Mouse (Mus musculus): ENCODE data around the gene Tex47. TPM values are rescaled to one million over a fixed set of nuclear protein-coding genes. Genes with fewer than 3 reads are reported as not detected.

The Tex47 gene
- not detected for total RNA-seq (2021)
- long read RNA-seq, experiment 1, result 0 reads
- long read RNA-seq, experiment 2, result 0 reads

DNA sequence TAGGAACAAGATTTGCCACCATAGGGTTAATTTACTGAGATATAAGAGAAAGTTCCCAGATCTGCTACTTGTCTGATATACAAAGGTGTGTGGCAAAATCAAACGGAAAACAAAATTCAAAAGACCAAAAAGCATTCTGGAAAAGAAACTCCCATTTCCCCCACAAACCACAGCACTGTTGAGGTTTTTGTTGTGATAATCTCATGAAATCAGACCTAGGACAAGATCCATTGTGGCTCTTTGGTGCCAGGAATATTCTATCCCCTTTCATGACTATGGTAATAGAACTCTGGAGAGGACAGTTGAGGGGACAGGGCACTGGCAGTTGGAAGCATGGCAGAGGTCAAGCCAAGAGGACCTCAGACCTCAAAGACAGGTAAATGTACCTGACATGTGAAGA is at the start of gene Tex47:
TSS of gene Tex47 (plus strand) at position 301 of the 400 bp plus-strand sequence.
- no peak for DNase-seq

DNA sequence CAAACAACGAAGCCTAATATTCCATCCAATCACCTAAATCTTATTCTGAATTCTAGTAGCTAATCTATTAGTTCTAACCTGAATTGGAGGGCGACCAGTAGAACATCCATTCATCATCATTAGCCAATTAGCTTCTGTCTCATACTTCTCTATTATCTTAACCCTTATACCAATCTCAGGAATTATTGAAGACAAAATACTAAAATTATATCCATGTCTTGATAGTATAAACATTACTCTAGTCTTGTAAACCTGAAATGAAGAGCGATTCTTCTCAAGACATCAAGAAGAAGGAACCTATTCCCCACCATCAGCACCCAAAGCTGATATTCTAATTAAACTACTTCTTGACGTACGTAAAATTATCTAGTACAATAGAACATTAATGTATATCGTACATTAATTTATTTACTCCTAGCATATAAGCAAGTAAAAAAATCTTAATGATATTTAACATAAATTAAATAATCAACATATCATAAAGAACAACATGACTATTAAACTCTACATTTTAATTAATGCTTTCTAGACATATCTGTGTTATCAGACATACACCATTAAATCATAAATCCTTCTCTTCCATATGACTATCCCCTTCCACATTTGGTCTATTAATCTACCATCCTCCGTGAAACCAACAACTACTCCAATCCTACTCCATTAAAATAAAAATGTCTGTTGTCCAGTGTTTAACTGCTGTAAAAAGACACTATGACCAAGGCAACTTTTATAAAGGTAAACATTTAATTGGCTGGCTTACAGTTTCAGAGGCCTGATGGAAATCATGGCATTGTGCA is 27.1 kb upstream of the Tex47 start:
- DNase-seq, result no peak

DNA sequence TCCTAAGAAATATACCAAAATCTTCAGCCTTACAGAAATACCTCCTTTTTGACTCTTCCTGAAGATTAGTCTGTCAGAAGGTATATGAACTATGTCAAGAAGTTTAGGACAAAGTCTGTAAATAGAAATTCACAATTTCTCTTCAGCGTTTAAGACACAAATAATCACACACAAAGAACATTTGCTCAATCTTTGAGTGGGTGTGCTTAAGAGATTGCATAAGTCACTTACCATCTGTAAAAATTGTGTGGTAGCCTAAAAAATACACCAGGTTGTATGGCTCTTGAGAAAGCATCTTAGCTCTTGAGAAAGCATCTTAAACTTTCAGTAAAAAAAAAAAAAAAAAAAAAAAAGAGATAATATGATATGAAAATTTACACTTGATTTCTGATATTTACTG is 19.6 kb upstream of the Tex47 start:
- DNase-seq, result no peak

DNA sequence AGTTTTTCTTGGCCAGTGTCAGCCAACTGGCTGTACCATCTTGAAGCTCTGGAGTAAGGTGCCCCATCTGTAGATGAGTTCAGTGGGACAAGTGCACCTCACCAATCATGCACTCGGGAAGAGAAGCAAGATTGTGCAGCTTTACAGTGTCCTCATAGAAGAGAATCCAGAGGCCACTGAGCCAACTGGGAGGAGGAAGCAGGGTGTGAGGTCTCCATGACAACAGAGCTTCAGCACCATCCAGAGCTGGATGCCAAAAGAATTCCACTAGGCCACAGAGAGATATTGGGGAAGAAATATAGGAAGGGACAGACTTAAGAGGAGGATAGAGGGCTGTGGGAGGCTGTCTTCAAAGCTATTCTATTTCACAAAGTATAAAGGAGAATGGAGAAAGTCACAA is 950 bp upstream of the Tex47 start:
- DNase-seq, result no peak

DNA sequence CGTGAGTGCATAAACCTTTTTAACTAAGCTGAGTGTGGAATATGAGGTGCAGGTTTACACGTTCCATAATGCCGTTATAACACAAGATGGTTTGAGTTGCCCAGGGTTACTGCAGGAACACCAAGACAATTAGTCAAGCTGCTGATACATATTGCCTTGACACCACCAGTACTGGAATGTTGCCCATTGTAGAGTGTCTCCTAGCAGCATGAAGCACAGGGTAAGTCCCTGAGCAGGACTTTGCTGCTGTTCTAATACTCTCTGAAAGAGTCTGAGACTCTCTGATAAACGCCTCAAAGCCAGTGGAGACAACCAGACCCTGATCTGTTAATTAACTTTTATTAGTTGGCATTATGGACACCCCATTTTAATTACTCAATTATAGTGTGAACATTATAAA is 21.7 kb downstream of the Tex47 start:
- no peak for DNase-seq

DNA sequence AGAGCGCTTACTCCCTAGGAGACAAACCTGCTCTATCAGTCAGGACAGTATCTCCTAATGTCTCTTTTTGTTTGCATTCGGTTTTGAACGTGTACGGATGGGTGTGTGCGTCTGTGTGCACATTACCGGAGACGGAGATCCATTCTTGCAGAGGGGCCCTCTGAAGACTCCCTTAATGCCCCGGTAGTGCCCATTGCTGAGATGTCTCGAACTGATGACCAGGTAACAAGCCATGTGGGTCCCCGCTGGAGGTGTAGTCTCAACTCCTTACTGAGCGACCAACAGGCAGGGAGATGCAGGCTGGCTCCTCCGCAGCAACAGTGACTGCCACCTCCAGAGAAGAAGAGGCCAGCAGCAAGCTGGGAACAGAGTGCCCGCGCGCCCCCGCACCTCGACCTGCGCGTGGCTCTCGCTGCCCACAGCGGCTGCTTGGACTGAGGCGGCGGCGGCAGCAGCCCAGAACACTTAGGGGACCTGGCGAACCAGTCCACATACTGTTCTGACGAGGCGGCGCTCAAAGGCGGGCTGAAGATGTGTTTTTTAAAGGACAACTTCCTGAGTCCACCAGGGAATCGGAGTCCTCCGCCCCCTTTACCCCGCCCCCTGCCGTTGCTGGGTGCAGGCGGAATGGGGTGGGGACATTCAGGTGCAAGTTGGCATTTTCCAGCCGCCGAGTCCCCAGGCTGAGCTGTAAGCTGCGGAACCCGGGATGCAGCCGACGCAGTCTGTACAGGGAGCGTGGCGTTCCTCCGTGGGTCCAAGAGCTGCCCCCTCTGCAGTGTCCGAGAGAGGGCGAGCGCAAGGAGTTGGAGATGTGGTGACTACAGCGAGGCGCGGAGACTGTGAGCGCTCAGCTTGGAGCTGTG is 40.5 kb downstream of the Tex47 start, which contains the start of gene Zfp804b:
TSS of gene Zfp804b (minus strand) at position 612 of the 866 bp plus-strand sequence.
- peak; percentile 32 for DNase-seq

DNA sequence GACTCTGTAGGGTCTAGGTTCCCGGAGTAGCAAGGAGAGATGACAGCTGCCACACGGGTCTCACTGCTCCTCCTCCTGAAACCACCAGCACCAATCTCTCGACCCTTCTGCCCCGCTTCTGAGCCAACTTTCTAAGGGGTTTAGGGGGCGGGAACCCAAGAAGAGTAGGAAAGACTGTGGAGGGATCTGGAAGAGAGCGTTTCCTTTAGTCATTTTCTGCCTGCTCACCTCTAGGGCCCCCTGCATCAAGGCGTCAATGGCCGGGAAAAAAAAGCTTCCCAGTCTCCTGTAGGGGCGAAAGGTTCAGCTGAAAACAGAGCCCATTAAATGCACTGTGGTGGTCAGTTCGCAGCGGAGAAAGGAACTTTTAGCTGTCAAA is 41.1 kb downstream of the Tex47 start:
- no peak for DNase-seq

Other genes with a start within 250 kb of the Tex47 start
- under 1 TPM; 0.18 to 0.36 TPM for gene Zfp804b, start 40.6 kb downstream of the Tex47 start, total RNA-seq (2021)

Measured in adrenal gland, postnatal 10 days (tissue).